Mouse (Mus musculus): ENCODE measurements around the gene Paxip1.

Paxip1 gene

GRCm38 (mm10) chr5:27791303-27792172 is at the start of gene Paxip1:
Gene Paxip1, minus strand, starts transcription at chr5:27791691.
- DNase-seq (ENCODE audit: inconsistent age in 2 of 2, low spot score in 1 of 2), result peak; percentile 97 to 100

DNA sequence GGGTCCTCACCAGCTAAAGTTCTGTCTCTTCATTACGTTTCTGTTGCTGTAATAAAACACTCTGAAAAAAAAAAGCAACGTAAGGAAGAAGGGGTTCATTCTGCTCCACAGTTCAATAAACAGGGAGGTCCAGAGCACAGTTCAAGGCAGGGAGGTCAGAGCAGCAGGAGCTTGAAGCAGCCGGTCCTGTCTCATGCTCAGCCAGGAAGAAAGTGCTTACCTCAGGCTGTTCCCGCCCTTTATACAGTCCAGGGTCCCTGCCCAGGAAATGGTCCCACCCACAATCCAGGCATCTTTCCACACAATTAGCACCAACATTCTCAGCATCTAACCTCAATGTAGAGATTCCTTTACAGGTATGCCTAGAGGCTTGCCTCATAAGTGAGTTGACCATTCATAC is 46.6 kb upstream of the Paxip1 start:
- no peak for DNase-seq (ENCODE audit: inconsistent age in 2 of 2, low spot score in 1 of 2)

GRCm38 (mm10) chr5:27835096-27835495 is 43.6 kb upstream of the Paxip1 start:
- DNase-seq (ENCODE audit: inconsistent age in 2 of 2, low spot score in 1 of 2), result no peak

- DNase-seq (ENCODE audit: inconsistent age in 2 of 2, low spot score in 1 of 2), result no peak
These were observed 36.5 kb upstream of the Paxip1 start for GRCm38 (mm10) chr5:27827971-27828370.

DNA sequence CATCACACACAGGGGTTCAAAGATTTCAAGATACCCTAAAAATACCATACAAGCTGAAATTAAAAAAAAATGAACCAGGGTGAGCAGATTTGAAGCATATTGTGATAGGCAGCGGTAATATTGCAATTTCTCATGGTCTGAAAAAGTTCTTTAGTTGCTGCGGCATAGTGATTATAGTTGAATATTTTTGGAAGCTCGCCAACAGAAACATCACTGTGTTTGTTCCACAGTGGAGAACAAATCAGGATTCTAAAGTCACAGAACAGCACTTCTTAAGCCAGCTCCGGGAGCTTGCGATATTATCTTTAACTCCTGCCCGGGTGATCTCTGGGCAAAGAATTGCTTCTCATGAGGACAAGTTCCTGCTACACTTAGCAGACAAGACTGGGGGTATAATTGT is 29.7 kb upstream of the Paxip1 start:
- DNase-seq (ENCODE audit: inconsistent age in 2 of 2, low spot score in 1 of 2), result no peak

GRCm38 (mm10) chr5:27818840-27819672 is 27.6 kb upstream of the Paxip1 start:
- DNase-seq (ENCODE audit: inconsistent age in 2 of 2, low spot score in 1 of 2), result no peak

DNA sequence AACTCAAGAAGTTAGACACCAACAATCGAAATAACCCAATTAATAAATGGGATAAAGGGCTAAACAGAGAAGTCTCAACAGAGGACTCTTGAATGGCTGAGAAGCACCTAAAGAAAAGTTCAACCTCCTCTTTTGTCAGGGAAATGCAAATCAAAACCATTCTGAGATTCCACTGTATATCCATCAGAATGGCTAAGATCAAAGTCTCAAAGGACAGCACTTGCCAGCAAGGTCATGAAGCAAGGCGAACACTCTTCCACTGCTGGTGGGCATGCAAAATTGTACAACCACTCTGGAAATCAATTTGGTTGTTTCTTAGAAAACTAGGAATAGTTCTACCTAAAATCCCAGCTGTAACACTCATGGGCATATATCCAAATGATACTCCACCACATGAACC is 22.8 kb upstream of the Paxip1 start:
- DNase-seq (ENCODE audit: inconsistent age in 2 of 2, low spot score in 1 of 2), result no peak

GRCm38 (mm10) chr5:27793923-27794322 is 2.4 kb upstream of the Paxip1 start:
- DNase-seq (ENCODE audit: inconsistent age in 2 of 2, low spot score in 1 of 2), result peak; percentile 62 to 89

DNA sequence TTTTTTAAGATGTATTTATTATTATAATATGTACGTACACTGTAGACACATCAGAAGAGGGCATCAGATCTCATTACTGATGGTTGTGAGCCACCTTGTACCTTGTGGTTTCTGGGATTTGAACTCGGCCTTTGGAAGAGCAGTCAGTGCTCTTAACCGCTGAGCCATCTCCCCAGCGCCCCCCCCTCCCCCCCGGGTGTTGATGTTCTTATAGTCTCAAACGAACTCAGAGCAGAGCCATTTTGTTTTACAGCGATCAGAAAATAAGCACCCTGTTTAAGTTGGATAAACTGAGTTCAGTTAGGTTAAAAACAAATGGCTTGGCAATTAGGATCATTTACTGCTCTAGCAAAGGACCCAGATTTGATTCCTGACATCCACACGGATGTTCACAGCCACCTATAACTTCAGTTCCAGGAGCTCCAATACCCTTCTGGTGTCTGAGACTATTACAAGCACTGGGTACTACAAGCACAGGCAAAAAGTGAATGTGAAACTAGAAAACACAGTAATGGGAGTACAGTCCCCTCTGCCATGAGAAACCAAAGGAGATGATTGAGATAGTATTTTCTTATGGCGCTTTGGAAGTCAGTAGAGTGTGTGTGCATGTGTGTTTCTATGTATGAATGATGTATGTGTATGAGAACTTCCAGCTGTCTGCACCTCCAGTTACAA is 1.2 kb upstream of the Paxip1 start:
- no peak for DNase-seq (ENCODE audit: inconsistent age in 2 of 2, low spot score in 1 of 2)

GRCm38 (mm10) chr5:27792173-27792470 is 631 bp upstream of the Paxip1 start:
- DNase-seq (ENCODE audit: inconsistent age in 2 of 2, low spot score in 1 of 2), result no peak

- peak; percentile 89 to 96 for DNase-seq (ENCODE audit: inconsistent age in 2 of 2, low spot score in 1 of 2)
These were observed 592 bp downstream of the Paxip1 start for GRCm38 (mm10) chr5:27790910-27791288.

- peak; percentile 27 to 61 for DNase-seq (ENCODE audit: inconsistent age in 2 of 2, low spot score in 1 of 2)
These were observed 1.2 kb downstream of the Paxip1 start for GRCm38 (mm10) chr5:27790086-27790909.

DNA sequence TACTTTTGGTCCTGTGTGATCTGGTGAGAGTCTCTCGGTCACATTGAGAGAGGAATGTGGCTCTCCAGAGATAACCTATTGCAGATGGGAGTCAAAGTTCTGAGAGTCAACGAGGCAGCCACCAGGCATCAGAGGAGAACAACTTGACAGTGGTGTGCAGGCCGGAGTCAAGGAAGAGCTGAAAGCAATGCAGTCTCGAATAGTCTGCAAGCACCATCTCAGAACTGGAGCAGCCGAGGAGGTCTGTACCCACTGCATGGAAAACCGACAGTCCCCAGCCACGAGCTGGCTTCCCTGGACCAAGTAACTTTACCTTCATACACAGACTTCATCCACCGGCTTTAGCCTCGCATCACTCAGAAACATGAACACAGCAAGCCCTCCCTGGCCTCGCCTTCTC is 1.9 kb downstream of the Paxip1 start:
- DNase-seq (ENCODE audit: inconsistent age in 2 of 2, low spot score in 1 of 2), result no peak

GRCm38 (mm10) chr5:27783381-27783780 is 8.1 kb downstream of the Paxip1 start:
- no peak for DNase-seq (ENCODE audit: inconsistent age in 2 of 2, low spot score in 1 of 2)

- no peak for DNase-seq (ENCODE audit: inconsistent age in 2 of 2, low spot score in 1 of 2)
These were observed 23.5 kb downstream of the Paxip1 start for GRCm38 (mm10) chr5:27767948-27768347.

GRCm38 (mm10) chr5:27765780-27766179 is 25.7 kb downstream of the Paxip1 start:
- no peak for DNase-seq (ENCODE audit: inconsistent age in 2 of 2, low spot score in 1 of 2)

DNA sequence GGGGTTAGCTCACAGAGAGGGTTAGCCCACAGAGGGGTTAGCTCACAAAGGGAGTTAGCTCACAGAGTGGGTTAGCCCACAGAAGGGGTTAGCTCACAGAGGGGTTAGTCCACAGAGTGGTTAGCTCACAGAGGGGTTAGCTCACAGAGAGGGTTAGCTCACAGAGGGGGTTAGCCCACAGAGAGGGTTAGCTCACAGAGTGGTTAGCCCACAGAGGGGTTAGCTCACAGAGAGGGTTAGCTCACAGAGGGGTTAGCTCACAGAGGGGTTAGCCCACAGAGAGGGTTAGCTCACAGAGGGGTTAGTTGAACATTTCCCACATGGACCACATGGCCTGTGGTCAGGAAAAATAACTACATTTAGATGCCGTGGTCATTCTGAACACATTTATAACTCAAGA is 46.5 kb downstream of the Paxip1 start:
- no peak for DNase-seq (ENCODE audit: inconsistent age in 2 of 2, low spot score in 1 of 2)

DNA sequence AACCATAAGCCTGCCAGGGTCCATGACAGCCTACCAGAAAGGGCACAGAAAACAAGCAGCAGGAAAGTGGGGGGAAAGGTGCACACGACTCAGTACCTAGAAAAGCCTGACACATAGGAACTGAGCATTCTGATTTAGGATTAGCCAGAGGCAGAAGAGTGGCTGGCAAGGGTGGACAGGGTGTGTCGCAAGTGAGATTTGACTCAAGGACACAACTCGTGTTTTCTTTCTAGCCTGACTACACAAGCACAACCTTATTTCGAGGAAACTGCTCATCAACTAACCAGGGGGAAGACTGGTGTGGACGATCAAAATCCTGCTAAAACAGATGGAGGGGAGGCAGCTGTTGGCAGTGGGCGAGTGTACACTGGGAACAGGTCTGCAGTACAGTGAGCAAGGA is 52.3 kb downstream of the Paxip1 start:
- peak in 1 of 2 experiments; percentile 68 for DNase-seq (ENCODE audit: inconsistent age in 2 of 2, low spot score in 1 of 2)

- DNase-seq (ENCODE audit: inconsistent age in 2 of 2, low spot score in 1 of 2), result peak; percentile 42 to 73
These were observed 54.3 kb downstream of the Paxip1 start for GRCm38 (mm10) chr5:27737168-27737567.

DNA sequence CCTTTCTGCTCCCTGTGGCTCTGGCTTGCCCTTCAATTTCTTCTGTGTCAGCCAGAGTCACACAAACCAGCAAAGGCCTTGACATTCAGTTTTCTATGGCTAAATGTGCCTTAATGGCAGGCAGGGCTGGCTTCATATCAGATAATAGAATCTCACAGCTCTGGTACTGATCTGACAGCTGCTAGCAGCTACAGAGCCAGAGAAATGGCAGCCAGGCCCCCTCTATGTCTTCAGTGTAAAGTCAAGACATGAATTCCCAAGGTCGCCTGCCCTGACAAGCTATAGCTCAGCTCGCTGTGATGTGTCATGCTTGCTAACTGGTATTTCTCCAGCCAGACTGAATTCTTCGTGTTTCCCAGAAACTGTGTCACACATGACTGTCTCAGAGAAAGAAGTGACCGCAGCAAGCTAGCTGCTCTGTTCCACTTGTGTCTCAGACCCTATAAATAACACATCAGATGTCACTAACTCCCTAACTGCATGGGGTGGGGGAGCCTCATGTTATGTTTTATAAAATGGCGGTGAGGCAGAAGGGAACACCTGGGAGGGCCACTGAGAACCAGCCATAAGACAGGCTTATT is 59.1 kb downstream of the Paxip1 start:
- DNase-seq (ENCODE audit: inconsistent age in 2 of 2, low spot score in 1 of 2), result peak; percentile 66 to 92
